Mouse (Mus musculus): ENCODE measurements around the gene Aldh1l1. TPM values are rescaled to one million over a fixed set of nuclear protein-coding genes. Genes with fewer than 3 reads are reported as not detected.

Aldh1l1 gene
- polyA plus RNA-seq, 1 experiment from 2014 or later, result 2.2 TPM

- no peak overlapping the region for H3K9ac ChIP-seq (ENCODE audit: low read depth, low read length)
- no peaks in the 10 kb centered on the region for H3K4me1 ChIP-seq (ENCODE audit: control insufficient read depth, insufficient read depth, low read length)
- no peaks in the 10 kb centered on the region for H3K36me3 ChIP-seq (ENCODE audit: control insufficient read depth, insufficient read depth, low read length)
- H3K4me2 ChIP-seq (ENCODE audit: low read depth, low read length), result no peak overlapping the region
- no peaks in the 10 kb centered on the region for H3K9me3 ChIP-seq (ENCODE audit: control insufficient read depth, low read length)
- no peak overlapping the region for H3K4me3 ChIP-seq (ENCODE audit: low read depth, low read length)
- WGBS, result 4% methylated on average over 7 of the region's 7 CpGs
- ATAC-seq (ENCODE audit: low read depth) (peak; percentile 80), DNase-seq (ENCODE audit: low spot score) (peak; percentile 67)
- H3K27ac ChIP-seq (replicated peaks; ENCODE audit: low read depth, low read length), result no peak overlapping the region
- H3K27me3 ChIP-seq (replicated peaks; ENCODE audit: control insufficient read depth, insufficient read depth, low read length), result no peaks in the 10 kb centered on the region
These were observed 51.7 kb downstream of the Aldh1l1 start for GRCm38 (mm10) chr6:90537941-90538340.

GRCm38 (mm10) chr6:90539271-90539670 lies 53.0 kb downstream of the Aldh1l1 start:
- Histone ChIP-seq H3K4me1 (ENCODE audit: control insufficient read depth, insufficient read depth, low read length) (no peaks in the 10 kb centered on the region), H3K27me3 (replicated peaks; ENCODE audit: control insufficient read depth, insufficient read depth, low read length) (no peaks in the 10 kb centered on the region), H3K27ac (replicated peaks; ENCODE audit: low read depth, low read length) (no peak overlapping the region), H3K4me2 (ENCODE audit: low read depth, low read length) (no peak overlapping the region), H3K9me3 (ENCODE audit: control insufficient read depth, low read length) (no peaks in the 10 kb centered on the region), H3K9ac (ENCODE audit: low read depth, low read length) (no peak overlapping the region), H3K4me3 (ENCODE audit: low read depth, low read length) (no peak overlapping the region), H3K36me3 (ENCODE audit: control insufficient read depth, insufficient read depth, low read length) (no peaks in the 10 kb centered on the region)
- DNase-seq (ENCODE audit: low spot score), result no peak
- no peak for ATAC-seq (ENCODE audit: low read depth)
- WGBS, result 86% methylated on average over 4 of the region's 4 CpGs

- ATAC-seq (ENCODE audit: low read depth) (no peak), DNase-seq (ENCODE audit: low spot score) (no peak)
These were observed 54.3 kb downstream of the Aldh1l1 start for GRCm38 (mm10) chr6:90540520-90540919.

GRCm38 (mm10) chr6:90541367-90541772 lies 55.1 kb downstream of the Aldh1l1 start:
- WGBS, result 68% methylated on average over 5 of the region's 5 CpGs
- no peak overlapping the region for H3K27ac ChIP-seq (replicated peaks; ENCODE audit: low read depth, low read length)
- DNase-seq (ENCODE audit: low spot score) (no peak), ATAC-seq (ENCODE audit: low read depth) (no peak)
- no peaks in the 10 kb centered on the region for H3K27me3 ChIP-seq (replicated peaks; ENCODE audit: control insufficient read depth, insufficient read depth, low read length)
- no peak overlapping the region for H3K4me2 ChIP-seq (ENCODE audit: low read depth, low read length)
- H3K9me3 ChIP-seq (ENCODE audit: control insufficient read depth, low read length), result no peaks in the 10 kb centered on the region
- H3K4me3 ChIP-seq (ENCODE audit: low read depth, low read length), result no peak overlapping the region
- H3K36me3 ChIP-seq (ENCODE audit: control insufficient read depth, insufficient read depth, low read length), result no peaks in the 10 kb centered on the region
- no peak overlapping the region for H3K9ac ChIP-seq (ENCODE audit: low read depth, low read length)
- H3K4me1 ChIP-seq (ENCODE audit: control insufficient read depth, insufficient read depth, low read length), result no peaks in the 10 kb centered on the region

More at GRCm38 (mm10) chr6:90540520-90540919, 54.3 kb downstream of the Aldh1l1 start:
- no peak overlapping the region for H3K4me3 ChIP-seq (ENCODE audit: low read depth, low read length)
- no peaks in the 10 kb centered on the region for H3K36me3 ChIP-seq (ENCODE audit: control insufficient read depth, insufficient read depth, low read length)
- H3K4me2 ChIP-seq (ENCODE audit: low read depth, low read length), result no peak overlapping the region
- H3K4me1 ChIP-seq (ENCODE audit: control insufficient read depth, insufficient read depth, low read length), result no peaks in the 10 kb centered on the region
- H3K27me3 ChIP-seq (replicated peaks; ENCODE audit: control insufficient read depth, insufficient read depth, low read length), result no peaks in the 10 kb centered on the region
- H3K9ac ChIP-seq (ENCODE audit: low read depth, low read length), result no peak overlapping the region
- 82% methylated on average over 1 of the region's 1 CpGs for WGBS
- H3K9me3 ChIP-seq (ENCODE audit: control insufficient read depth, low read length), result no peaks in the 10 kb centered on the region
- H3K27ac ChIP-seq (replicated peaks; ENCODE audit: low read depth, low read length), result no peak overlapping the region

- H3K9ac ChIP-seq (ENCODE audit: low read depth, low read length), result no peak overlapping the region
- WGBS, result 70% methylated on average over 2 of the region's 2 CpGs
- DNase-seq (ENCODE audit: low spot score), result no peak
These were observed 58.2 kb downstream of the Aldh1l1 start for GRCm38 (mm10) chr6:90544433-90544832.

GRCm38 (mm10) chr6:90546274-90546673 lies 60.0 kb downstream of the Aldh1l1 start:
- WGBS, result 60% methylated on average over 3 of the region's 3 CpGs
- Histone ChIP-seq H3K27me3 (replicated peaks; ENCODE audit: control insufficient read depth, insufficient read depth, low read length) (no peaks in the 10 kb centered on the region; the same call in 1 of the 2 replicates), H3K9me3 (ENCODE audit: control insufficient read depth, low read length) (no peaks in the 10 kb centered on the region), H3K27ac (replicated peaks; ENCODE audit: low read depth, low read length) (no peak overlapping the region), H3K4me3 (ENCODE audit: low read depth, low read length) (no peak overlapping the region), H3K4me1 (ENCODE audit: control insufficient read depth, insufficient read depth, low read length) (no peaks in the 10 kb centered on the region), H3K4me2 (ENCODE audit: low read depth, low read length) (no peak overlapping the region), H3K9ac (ENCODE audit: low read depth, low read length) (no peak overlapping the region), H3K36me3 (ENCODE audit: control insufficient read depth, insufficient read depth, low read length) (no peaks in the 10 kb centered on the region)
- DNase-seq (ENCODE audit: low spot score) (no peak), ATAC-seq (ENCODE audit: low read depth) (no peak)

More at GRCm38 (mm10) chr6:90544433-90544832, 58.2 kb downstream of the Aldh1l1 start:
- Histone ChIP-seq H3K9me3 (ENCODE audit: control insufficient read depth, low read length) (no peaks in the 10 kb centered on the region), H3K27ac (replicated peaks; ENCODE audit: low read depth, low read length) (no peak overlapping the region), H3K4me3 (ENCODE audit: low read depth, low read length) (no peak overlapping the region), H3K4me2 (ENCODE audit: low read depth, low read length) (no peak overlapping the region), H3K36me3 (ENCODE audit: control insufficient read depth, insufficient read depth, low read length) (no peaks in the 10 kb centered on the region), H3K4me1 (ENCODE audit: control insufficient read depth, insufficient read depth, low read length) (no peaks in the 10 kb centered on the region), H3K27me3 (replicated peaks; ENCODE audit: control insufficient read depth, insufficient read depth, low read length) (no peaks in the 10 kb centered on the region; the same call in 1 of the 2 replicates)
- no peak for ATAC-seq (ENCODE audit: low read depth)

GRCm38 (mm10) chr6:90547041-90547440 lies 60.8 kb downstream of the Aldh1l1 start:
- Histone ChIP-seq H3K9ac (ENCODE audit: low read depth, low read length) (no peak overlapping the region), H3K9me3 (ENCODE audit: control insufficient read depth, low read length) (no peaks in the 10 kb centered on the region), H3K36me3 (ENCODE audit: control insufficient read depth, insufficient read depth, low read length) (no peaks in the 10 kb centered on the region), H3K4me3 (ENCODE audit: low read depth, low read length) (no peak overlapping the region), H3K27ac (replicated peaks; ENCODE audit: low read depth, low read length) (no peak overlapping the region), H3K4me2 (ENCODE audit: low read depth, low read length) (no peak overlapping the region), H3K27me3 (replicated peaks; ENCODE audit: control insufficient read depth, insufficient read depth, low read length) (no peaks in the 10 kb centered on the region; the same call in 1 of the 2 replicates), H3K4me1 (ENCODE audit: control insufficient read depth, insufficient read depth, low read length) (no peaks in the 10 kb centered on the region)
- DNase-seq (ENCODE audit: low spot score), result no peak
- ATAC-seq (ENCODE audit: low read depth), result no peak
- 79% methylated on average over 3 of the region's 3 CpGs for WGBS

GRCm38 (mm10) chr6:90550161-90550912 lies 64.1 kb downstream of the Aldh1l1 start:
- ATAC-seq (ENCODE audit: low read depth), result peak; percentile 90
- WGBS, result 10% methylated on average over 23 of the region's 25 CpGs

GRCm38 (mm10) chr6:90551251-90551650 lies 65.0 kb downstream of the Aldh1l1 start:
- Histone ChIP-seq H3K27me3 (replicated peaks; ENCODE audit: control insufficient read depth, insufficient read depth, low read length) (no peaks in the 10 kb centered on the region; the same call in 1 of the 2 replicates), H3K4me1 (ENCODE audit: control insufficient read depth, insufficient read depth, low read length) (no peaks in the 10 kb centered on the region), H3K27ac (replicated peaks; ENCODE audit: low read depth, low read length) (no peak overlapping the region), H3K4me2 (ENCODE audit: low read depth, low read length) (no peak overlapping the region), H3K36me3 (ENCODE audit: control insufficient read depth, insufficient read depth, low read length) (no peaks in the 10 kb centered on the region), H3K9ac (ENCODE audit: low read depth, low read length) (no peak overlapping the region), H3K4me3 (ENCODE audit: low read depth, low read length) (no peak overlapping the region), H3K9me3 (ENCODE audit: control insufficient read depth, low read length) (no peaks in the 10 kb centered on the region)
- DNase-seq (ENCODE audit: low spot score) (no peak), ATAC-seq (ENCODE audit: low read depth) (no peak)

More at GRCm38 (mm10) chr6:90550161-90550912, 64.1 kb downstream of the Aldh1l1 start:
- Histone ChIP-seq H3K9me3 (ENCODE audit: control insufficient read depth, low read length) (no peaks in the 10 kb centered on the region), H3K4me1 (ENCODE audit: control insufficient read depth, insufficient read depth, low read length) (no peaks in the 10 kb centered on the region), H3K27me3 (replicated peaks; ENCODE audit: control insufficient read depth, insufficient read depth, low read length) (no peaks in the 10 kb centered on the region; the same call in 1 of the 2 replicates), H3K4me2 (ENCODE audit: low read depth, low read length) (peak overlapping the region; percentile 39), H3K4me3 (ENCODE audit: low read depth, low read length) (peak overlapping the region; percentile 7), H3K9ac (ENCODE audit: low read depth, low read length) (no peak overlapping the region), H3K27ac (replicated peaks; ENCODE audit: low read depth, low read length) (no peak overlapping the region), H3K36me3 (ENCODE audit: control insufficient read depth, insufficient read depth, low read length) (no peaks in the 10 kb centered on the region)
- peak; percentile 41 for DNase-seq (ENCODE audit: low spot score)
